Mouse (Mus musculus): Measurements from ENCODE around the gene Tmem117.
A peak's percentile ranks its signal among the peaks of the same experiment; 100 is the strongest.

The Tmem117 gene

GRCm38 (mm10) chr15:94628830-94629601 lies at the start of gene Tmem117:
Gene Tmem117, plus strand, starts transcription at chr15:94629232.
- no peak for DNase-seq

- no peak for DNase-seq
Observed at GRCm38 (mm10) chr15:94582000-94582593, 46.9 kb upstream of the Tmem117 start.

DNA sequence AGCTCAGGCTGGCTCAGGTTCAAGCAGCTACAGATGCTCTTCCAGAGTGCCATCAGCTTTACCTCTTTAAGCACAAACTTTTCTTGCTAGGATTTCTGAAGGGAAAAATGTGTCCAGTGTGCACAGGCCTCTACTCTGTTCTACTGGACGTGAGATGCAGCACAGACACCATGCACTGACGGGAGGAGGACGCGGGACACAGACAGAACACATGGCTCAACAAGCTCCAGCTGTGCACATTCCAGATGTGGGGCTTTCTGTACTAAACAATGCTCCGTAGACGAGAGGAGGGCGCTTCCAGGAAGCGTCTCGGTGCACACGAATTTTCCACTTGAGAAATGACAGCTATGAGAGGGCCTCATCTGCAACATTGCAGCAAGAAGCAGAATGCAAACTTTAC lies 45.9 kb upstream of the Tmem117 start:
- no peak for DNase-seq

DNA sequence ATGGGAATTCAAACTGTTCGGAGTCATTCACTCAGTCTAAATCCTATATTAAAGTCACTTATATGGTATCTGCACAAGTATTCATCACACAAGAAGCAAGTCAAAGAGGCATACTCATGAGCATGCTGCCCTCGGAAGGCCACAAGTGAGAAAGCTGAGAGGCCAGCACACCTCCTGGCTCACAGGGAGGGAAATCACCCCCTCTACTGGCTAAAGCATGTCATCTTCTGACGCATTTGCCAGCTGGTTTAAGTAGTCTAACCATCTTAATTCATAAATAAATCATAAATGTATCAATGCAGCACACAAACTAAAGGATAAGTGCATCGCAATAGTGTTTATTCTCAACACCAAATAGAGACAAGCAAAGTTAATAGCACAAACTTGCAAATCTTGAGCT lies 44.3 kb upstream of the Tmem117 start:
- DNase-seq, result no peak

DNA sequence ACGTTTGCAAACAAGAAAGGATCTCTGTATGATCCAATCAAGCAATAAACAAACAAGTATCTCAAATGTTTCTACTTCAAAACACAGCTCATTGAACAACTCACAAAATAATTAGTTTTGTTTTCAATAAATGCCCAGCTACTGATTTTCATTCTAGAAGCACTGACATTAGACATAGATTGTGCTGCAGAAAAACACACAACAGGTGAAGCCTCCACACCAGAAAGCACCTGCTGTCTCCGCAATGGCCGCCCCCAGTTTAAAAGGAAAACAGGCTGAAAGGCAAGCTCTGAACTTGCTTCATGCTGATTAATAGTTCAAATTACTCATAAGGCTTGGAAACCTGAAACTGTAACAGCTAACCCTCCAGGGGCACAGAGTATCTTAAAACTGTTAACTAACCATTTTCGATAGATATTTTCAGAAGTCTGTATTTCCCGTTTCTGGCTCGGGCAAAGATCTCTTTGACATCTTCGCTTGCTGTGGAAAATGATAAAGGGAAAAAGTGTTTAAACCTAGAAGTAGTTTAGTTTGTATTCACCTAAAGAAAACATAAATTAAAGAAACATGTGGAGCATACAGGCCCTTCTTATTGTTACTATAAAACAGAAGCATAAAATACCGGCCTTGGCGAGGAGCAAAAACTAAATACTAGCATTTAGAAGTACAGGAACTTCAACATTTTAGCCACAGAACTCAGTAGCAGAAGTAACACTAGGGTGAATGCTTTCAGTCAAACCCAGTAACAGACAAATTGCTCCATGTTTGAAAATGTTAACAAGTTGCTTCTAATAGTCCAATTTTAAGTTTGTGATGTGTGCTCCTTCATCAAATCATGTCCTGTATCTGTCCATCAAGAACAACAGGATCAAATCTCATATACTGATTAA lies 41.0 kb upstream of the Tmem117 start:
- DNase-seq, result no peak

GRCm38 (mm10) chr15:94589219-94590075 lies 39.6 kb upstream of the Tmem117 start, which contains the start of gene Twf1:
Gene Twf1, minus strand, starts transcription at chr15:94589889.
- DNase-seq, result peak; percentile 99

DNA sequence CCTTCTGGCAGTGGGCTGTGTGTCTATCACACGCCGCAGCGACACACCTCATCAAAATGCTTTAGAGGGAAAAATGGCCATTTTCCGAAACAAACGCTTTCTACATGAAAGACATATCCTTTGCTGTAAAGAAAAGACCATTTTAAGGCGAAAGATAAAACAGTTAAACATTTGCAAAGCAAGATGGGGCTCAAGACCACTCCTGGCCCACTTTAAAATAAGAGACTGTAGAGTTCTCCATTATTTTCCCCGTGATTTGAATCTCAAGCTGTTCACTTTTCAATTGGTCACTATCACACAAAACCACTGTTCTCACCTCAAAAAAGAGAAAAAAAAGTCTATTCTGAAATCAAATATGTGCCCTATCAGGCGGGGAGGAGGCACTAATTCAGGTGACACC lies 38.9 kb upstream of the Tmem117 start:
- no peak for DNase-seq

DNA sequence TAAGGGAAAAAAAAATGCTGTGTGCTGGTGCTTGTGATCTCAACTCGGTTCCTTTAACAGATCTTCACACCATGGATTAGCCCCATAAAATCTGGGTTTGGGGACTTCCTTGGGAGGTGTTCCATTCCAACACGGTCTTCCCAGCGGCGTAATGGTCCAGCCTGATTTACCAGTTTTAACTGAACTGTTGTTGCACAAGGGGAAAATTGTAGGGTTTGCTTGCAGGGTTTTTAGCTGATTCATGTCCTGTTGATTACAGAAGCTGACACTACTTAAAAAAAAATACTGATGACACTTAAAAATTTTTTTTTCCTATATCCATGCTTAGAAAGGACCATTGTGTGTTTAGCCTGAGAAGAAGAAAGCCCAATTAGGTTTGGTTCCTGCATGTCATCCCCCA lies 37.7 kb upstream of the Tmem117 start:
- DNase-seq, result no peak

- DNase-seq, result no peak
Observed at GRCm38 (mm10) chr15:94593586-94593985, 35.4 kb upstream of the Tmem117 start.

DNA sequence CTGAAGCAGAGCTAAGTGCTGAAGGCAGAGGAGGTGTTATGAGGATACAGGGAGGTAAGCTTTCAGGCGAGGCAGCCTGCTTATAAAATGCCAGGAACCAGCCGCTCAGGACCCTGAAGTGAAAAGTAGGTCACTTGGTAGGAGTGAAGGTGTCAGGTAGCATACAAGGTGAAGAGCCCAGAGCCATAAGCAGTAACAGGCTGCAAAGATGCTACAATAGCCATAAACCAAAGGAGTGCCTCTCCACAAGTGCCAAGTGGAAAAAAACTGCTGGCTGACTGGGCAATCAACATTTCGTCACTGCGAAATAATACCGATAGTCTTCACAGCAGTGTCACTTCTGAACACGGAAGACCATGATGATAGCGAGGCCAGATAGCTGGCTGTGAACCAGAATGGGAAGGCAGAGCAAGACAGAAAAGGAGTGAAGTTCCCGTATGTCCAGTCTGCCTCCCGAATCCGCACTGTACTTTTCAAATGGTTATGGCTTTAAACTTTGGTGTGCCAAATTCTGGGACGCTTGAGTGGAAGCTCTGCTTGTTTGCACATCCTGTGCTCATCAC lies 28.8 kb upstream of the Tmem117 start:
- no peak for DNase-seq

GRCm38 (mm10) chr15:94601339-94601738 lies 27.7 kb upstream of the Tmem117 start:
- peak; percentile 61 for DNase-seq

- no peak for DNase-seq
Observed at GRCm38 (mm10) chr15:94602441-94602840, 26.6 kb upstream of the Tmem117 start.

- DNase-seq, result no peak
Observed at GRCm38 (mm10) chr15:94607768-94608167, 21.3 kb upstream of the Tmem117 start.

DNA sequence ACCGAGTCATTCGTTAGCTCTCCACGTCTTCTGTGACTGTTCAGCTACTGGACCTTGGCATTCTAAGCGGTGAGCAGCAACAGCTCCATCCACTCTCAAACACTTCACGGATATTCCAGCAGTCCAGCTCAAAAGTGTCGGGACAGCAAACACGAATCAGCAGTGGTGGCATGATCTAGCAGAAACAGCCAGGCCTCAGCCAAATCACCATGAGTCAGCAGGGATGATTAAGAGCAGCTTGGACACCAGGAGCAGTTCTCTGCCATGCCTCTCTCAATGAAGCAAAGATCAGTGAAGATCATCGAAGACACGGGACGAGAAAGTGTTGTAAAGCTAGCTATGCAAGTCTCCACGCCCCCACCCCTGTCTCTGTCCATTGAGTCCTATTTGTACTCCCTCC lies 13.0 kb upstream of the Tmem117 start:
- DNase-seq, result no peak

DNA sequence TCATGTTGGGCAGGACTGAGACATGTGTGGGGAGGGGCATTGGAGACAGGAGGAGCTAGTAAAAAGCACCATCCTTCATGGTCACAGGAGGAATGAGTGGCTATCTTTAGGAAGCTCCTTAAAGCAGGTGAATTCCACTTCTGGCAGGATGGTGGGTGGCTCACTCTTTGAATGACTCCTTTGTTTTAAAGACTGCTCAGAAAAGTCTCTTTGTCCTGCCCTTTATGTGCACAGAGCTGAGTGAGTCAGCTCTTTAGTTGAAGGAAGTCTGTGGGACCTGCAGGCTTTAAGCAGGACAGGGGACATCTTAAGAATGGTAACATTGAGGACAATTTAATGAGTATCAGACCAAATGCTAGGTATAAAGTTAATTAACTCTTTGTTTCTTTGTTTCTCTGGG lies 8.1 kb upstream of the Tmem117 start:
- DNase-seq, result no peak

GRCm38 (mm10) chr15:94628463-94628829 lies 586 bp upstream of the Tmem117 start:
- DNase-seq, result no peak

- no peak for DNase-seq
Observed at GRCm38 (mm10) chr15:94630553-94630952, 1.5 kb downstream of the Tmem117 start.

DNA sequence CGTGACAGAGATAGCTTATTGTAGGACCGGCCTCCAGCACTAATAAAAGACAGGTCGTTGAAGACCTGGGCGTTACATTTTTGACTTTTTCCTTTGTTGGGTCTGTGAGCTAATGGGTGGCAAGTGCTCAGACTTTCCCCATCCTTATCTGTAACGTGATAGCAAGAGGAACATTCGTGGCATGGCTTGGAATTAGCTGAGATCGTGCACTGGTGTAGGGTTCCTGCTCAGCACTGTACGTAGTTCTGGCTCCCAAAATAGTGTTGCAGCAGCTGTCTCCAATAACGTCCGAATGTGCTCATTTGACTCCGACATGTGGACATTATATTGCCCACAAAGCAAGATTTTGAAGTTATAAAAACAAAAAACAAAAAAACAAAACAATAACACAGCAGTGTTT lies 5.5 kb downstream of the Tmem117 start:
- DNase-seq, result no peak

GRCm38 (mm10) chr15:94638207-94638606 lies 9.2 kb downstream of the Tmem117 start:
- DNase-seq, result no peak

DNA sequence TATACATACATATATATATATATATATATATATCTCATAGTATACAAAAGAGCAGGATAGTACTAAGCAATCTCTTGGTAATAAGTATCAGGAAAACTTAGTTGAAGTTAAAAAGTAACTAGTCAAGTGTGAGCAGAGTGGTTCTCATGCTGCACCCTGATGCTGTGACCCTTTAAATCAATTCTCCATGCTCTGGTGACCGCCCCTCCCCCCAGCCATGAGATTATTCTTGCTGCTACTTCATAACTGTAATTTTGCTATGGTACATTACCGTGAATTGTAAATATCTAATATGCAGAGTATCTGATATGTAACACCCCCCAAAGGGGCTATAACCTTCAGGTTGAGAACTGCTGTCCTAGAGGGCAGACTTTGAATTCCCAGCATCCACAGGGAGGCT lies 10.1 kb downstream of the Tmem117 start:
- no peak for DNase-seq

GRCm38 (mm10) chr15:94646012-94646411 lies 17.0 kb downstream of the Tmem117 start:
- DNase-seq, result no peak

GRCm38 (mm10) chr15:94648430-94648829 lies 19.4 kb downstream of the Tmem117 start:
- DNase-seq, result no peak
